Mouse (Mus musculus) natural killer cell, adult 2 months (primary cell): ENCODE measurements around the gene Pdcl3.
"Not testable (repeated sequence)": the region's sequence is repeated elsewhere in the genome, so short reads cannot be mapped to it uniquely, and the experiment has no call there.

Experiments
- DNase-seq, 2 experiments: peaks; one replicate each; pipeline ENCODE4 v3.0.0; 2022; ENCODE audit warnings: low spot score in 2 of 2

Gene Pdcl3

DNA sequence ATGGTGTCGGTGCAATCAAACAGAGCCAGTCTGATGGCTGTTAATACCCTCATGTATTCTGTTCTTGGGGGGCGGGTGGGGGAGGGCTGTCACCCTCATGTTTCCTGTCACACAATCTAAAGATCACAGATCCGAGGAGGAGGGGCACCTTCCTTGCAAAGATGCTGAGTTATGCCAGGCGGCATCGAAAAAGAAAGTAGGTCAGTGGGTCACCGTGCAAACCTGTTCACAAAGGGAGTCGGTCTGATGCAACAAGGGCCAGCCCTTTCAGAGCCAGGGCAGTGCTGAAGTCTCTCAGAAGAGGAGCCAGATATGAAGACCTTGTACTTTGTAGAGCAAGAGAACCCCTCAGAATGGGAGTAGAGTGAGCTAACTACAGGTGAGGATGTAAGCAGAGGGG is 39.7 kb downstream of the Pdcl3 start:
- peak; percentile 5 to 17 for DNase-seq

DNA sequence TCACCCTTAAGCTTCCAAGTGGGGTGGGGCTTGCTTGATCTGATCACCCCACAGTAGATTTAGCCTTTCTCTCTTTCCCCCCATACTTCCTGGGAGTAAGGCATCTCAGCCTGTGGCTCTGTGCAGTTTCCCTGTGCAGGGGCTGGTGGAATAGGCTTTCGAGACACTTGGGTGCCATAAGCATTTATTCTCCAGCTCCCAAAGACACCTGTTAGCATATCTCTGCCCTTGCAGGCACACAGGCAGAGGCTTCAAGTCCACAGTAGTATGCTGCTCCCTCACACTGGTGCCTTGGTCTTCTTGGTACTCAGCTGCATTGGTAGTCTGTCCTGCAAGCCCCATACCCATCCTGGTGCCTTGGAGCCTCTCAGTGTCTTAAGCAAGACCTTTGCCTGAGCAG is 40.4 kb downstream of the Pdcl3 start:
- DNase-seq = no peak

DNA sequence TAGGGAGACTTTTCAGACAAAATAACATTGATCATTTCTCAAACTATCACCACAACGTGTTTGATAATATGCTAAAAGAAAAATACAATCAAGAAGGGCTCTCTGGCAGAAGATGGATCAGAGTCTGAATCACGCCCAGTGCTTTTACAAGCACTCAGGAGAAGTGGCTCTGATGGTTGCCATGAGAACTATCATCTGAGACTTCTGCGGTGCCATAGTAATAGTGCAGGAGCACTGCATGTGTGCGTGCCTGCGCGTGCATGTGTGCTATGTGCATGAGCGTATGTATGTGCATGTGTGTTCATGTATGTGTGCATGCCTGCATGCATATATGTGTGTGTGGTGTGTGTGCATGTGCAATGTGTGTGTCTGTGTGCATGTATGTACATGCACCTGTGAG is 43.8 kb downstream of the Pdcl3 start:
- DNase-seq = no peak

- no peak for DNase-seq
Measured at GRCm38 (mm10) chr1:39030108-39030507, 44.7 kb downstream of the Pdcl3 start.

GRCm38 (mm10) chr1:39035817-39036216 is 50.4 kb downstream of the Pdcl3 start:
- no peak for DNase-seq

DNA sequence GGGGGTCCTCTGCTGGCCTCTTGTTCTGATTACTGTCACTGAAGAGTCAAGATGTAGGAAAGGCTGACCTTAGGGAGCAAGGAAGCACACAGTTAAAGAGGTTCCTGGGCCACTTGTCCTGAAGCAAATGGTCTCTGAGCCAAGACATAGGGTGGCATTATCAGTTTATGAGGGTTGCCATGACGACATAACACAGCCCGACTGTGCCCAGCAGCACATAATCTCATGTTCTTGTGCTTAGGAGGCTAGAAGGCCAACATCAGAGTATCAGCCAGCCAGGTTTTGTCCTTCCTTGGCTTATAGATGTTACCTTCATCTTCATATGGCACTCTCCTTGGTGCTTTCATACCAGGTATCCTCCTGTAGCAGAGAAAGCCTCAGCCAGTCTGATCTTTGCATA is 56.8 kb downstream of the Pdcl3 start:
- no peak for DNase-seq

- not testable (repeated sequence) for DNase-seq
Measured at GRCm38 (mm10) chr1:39044442-39044841, 59.0 kb downstream of the Pdcl3 start.

DNA sequence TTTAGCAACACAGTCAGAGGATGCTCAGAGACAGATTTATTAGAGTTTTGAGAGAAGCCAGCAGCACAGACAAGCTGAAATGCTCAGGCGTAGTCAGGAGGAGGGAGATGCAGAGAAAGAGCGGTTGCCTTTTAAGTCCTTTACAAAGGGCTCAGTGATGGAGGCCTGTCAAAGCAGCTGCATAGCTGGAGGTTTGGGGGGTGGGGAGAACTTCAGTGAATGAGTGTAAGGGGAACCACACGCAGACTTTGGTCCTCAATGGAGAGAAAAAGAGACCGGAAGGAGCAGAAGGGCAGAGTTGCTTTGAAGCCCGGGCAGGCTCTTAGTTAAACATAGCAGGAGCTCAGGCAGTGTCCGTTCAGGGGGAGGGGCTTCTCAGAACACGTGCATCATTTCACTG is 61.3 kb downstream of the Pdcl3 start:
- DNase-seq = no peak
